Mouse (Mus musculus) T-cell, adult 2 months (primary cell): ENCODE results near the gene Cchcr1.
"Not testable (repeated sequence)": the region's sequence is repeated elsewhere in the genome, so short reads cannot be mapped to it uniquely, and the experiment has no call there.

ENCODE experiments used
- DNase-seq: peaks from one replicate; pipeline ENCODE4 v3.0.0; 2022; ENCODE audit warnings: low spot score

Gene Cchcr1

DNA sequence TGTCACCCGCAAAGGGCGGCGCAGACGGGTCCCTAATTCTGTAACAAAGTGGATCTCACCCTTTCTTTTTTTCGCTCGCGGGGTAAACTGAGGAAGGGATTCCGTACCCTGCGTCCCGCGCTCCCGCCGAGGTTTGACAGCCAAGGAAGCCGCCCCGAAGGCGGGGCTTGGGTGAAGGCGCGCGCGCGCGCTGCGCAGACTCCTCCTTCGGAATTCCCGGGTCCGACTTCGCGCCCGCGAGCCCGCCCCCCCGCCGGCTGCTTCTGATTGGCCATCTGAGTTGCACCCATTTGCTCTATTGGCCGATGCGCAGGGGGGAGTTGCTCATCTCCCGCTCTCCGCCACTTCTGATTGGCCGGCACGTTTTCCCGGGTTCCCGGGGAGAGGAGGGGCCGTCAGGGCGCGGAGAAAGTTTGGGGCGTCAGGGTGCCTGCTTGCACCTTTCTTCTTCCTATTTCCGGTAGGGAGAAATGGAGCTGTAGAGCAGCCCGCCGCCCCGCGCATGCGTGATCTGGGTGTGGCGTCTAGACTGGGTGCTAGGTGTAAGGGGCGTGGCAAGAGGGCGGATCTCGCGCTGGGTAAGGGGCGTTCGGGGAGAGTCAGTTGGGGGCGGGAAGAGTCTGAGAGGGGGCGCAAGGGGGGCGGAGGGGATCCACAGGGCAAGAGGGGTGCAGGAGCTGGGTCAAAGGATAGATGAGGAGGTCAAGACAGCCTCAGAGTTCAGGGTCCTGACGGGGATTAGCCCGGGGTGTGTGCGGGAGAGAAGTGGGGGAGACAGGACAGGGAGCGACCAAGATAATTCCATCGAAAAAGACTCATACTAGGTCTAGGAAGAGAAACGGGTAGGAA, at the start of gene Cchcr1, which contains the start of gene Tcf19:
Gene Cchcr1 (plus strand): TSS at position 449 of the 849 bp plus-strand sequence.
Gene Tcf19 (minus strand): TSS at position 173 of the 849 bp plus-strand sequence.
- peak; percentile 87 for DNase-seq

DNA sequence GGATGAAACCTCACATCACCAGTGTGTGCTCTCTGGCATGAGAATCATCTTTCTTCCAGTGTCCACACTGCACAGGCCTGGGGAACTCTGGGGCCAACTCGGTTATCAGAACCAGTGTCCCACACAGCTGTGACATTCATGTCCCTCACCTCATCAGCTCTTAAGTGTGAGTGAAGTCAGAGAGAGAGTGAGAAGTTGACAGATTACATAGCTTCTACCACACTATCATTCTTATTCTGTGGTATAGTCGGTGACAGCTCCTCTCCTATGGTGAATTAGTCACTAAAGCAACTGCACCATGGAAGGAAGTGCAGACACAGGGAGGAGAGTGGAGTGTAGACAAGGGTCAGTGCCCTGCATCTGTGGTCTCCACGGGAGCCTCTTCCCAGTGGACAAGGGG, 48.0 kb upstream of the Cchcr1 start:
- DNase-seq = not testable (repeated sequence)

DNA sequence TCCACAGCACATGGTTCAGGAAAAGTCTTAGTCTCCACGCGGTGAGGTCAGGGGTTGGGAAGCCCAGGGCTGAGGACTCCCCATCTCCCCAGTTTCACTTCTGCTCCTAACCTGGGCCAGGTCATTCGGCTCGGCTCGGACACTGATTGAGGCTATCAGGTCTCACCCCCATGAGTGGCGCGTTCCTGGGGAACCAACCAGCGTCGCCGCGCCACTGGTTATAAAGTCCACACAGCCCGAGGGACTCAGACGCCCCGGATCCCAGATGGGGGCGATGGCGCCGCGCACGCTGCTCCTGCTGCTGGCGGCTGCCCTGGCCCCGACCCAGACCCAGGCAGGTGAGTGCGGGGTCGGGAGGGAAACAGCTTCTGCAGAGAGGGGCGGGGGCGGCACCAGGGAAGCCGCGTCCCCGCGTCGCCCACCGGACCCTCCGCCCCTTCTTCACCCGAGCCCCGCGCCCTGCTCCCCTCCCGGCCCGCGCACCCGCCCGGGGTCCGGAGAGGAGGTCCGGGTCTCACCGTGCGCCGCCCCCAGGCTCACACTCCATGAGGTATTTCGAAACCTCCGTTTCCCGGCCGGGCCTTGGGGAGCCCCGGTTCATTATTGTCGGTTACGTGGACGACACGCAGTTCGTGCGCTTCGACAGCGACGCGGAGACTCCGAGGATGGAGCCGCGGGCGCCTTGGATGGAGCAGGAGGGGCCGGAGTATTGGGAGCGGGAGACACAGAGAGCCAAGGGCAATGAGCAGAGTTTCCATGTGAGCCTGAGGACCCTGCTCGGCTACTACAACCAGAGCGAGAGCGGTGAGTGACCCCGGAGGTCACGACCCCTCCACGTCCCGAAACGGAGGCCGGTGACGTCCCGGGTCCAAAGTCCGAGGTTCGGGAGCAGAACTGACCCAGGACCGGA, 46.8 kb upstream of the Cchcr1 start, which contains the start of gene H2-Q10:
Gene H2-Q10 (plus strand): TSS at position 248 of the 910 bp plus-strand sequence.
- DNase-seq = no peak

DNA sequence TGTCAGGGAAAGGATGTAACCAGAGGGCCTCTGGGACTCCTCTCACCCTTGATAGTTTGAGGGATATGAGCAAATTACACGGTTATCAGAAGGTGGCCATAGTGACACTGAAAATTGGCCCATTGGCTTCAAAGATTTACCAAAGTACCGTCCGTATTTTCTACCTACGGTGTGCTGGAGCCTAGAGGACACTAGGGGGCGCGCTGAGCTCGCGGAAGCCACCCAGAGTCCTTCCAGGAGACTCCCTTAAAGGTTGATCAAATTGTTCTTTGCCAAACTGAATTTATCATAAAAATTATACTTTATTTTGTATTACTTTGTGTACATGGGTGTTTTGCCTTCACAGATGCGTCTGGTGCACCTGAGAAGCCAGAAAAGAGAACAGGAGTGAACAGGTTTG, 32.8 kb upstream of the Cchcr1 start:
- peak; percentile 64 for DNase-seq

DNA sequence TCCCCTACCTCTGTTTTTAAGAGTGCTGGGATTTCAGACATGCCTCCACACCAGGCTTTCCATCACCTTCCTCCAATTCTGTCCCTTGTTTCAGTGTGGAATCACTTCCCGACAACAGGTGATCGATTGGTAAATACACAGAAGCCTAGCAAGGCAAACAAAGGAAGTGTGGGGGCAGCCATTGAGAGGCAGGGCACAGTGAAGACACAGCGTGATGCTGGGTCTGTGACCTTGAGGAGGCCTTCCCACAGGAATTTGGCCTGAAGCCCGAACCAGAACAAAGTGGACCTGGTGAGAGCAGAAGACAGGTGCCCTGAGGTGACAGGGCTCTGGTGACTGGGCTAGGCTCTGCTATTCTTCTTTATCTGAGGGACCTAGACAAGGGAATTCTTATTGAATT, 31.2 kb upstream of the Cchcr1 start:
- no peak for DNase-seq

DNA sequence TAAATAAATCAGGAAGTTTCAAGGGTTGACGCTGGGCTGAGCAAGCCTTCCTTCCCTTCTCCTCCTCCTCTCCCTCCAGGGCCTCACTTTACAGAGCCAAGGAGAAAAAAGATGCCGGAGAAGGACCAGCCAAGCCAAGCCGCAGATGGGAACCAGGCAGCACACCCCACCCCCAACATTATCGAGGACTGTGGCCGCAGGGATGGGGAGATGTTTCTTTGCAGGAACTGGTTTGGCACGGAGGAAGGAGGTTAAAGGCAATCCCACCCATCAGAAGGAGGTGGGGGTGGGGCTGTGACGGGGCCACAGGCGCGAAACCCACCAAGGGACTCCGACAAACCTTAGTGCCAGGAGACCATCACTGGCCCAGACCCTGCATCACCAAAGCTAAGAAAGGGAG, 30.2 kb upstream of the Cchcr1 start:
- DNase-seq = no peak

DNA sequence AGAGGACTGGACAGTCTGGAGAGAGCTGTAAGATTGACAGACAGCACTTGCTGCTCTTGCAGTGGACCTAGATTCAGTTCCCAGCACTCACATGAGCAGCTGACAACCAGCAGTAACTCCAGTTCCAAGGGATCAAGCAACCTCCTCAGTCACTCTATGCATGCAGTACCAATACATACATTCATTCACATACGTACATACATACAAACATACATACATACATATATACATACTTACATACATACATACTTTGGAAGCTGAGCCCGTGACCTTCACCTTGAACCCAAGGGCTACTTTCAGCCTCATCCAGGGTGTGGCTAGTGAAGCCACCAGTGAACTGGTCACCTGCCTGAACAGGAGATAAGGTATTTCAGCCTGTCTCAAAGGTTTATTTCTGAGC, 28.9 kb upstream of the Cchcr1 start:
- DNase-seq = no peak

DNA sequence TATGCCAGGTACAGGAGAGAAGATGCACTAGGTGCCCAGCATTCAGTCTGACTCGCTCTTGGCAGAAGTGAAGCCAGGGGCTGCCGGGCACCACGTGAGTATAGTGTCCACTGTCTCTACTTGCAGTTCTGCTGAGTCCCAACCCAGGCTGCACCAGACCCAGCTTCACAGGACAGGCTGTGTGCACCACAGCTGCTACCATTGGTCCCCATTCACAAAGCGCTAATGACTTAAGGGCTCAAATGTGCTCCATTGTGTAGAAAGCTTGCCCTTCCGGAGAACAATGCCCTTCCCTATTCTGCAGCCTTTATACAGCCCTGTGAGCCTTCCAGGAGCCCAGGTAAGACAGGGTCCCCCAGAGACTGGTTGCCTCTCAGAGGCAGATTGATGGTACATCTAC, 26.6 kb upstream of the Cchcr1 start:
- no peak for DNase-seq

DNA sequence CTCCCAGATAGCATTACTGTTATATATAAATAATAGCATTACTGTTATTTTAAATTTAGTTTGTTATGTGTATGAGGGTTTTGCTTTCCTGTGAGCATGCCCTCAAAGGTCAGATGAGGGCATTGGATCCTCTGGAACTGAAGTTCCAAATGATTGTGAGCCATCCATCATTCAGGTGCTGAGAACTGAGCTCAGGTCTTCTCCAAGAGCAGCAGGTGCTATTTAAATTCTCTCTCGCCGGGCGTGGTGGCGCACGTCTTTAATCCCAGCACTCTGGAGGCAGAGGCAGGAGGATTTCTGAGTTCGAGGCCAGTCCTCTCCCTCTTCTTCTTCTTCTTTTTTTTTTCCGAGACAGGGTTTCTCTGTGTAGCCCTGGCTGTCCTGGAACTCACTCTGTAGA, 19.8 kb upstream of the Cchcr1 start:
- no peak for DNase-seq

DNA sequence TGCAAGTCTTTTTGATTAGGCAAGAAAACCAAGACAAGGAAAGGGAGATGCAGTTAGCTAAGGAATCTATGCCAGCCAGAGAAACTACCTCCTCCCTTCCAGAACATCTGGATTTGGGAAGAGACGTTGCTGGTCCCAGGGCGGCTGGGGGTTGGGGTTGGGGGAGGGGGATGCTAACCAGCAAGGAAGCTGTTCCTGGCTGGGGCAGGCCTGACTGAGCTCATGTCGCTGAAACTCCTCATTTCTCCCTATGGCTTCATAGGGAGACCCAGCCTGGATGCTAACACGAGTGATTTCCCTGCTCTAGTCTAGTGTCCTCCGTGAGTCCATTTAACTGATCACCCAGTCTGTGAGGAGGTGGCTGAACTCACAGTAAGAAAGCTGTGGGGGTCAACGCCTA, 14.7 kb upstream of the Cchcr1 start:
- DNase-seq = no peak

DNA sequence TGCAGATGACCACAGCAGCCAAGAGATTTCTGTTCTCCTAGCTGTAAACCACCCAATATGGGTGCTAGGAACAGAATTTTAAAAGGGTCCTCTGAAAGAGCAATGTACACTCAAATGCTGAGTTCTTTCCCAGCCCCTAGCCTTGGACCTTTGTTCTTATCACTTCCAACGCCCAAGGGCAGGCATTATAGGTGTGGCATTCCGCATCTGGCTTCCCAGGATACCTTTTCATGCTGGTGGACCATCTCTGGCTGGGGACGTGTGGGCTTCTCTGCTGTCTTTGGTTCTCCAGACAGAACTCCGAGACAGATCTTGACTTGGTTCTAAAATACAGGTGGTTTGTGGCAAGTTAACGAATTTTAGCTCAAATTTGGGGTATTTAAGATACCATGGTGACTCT, 14.1 kb upstream of the Cchcr1 start:
- no peak for DNase-seq

DNA sequence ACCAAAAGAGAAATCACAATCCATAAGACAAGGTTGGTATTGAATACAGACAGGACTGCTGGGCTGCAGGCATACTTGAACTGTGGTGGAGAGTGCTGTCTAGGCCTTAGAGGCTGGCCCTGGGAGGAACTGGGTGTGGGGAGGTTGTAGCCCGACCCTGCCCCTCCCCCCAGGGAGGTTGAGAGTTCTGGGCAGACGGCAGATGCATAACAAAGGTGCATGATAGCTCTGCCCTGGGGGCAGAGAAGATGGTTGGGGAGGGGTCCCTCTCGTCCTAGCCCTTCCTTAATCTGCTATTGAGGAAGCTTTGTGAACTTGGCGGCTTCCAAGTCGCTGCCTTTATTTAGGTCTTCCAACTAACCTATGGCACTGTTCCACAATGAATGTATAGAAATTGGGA, 13.1 kb upstream of the Cchcr1 start:
- no peak for DNase-seq

DNA sequence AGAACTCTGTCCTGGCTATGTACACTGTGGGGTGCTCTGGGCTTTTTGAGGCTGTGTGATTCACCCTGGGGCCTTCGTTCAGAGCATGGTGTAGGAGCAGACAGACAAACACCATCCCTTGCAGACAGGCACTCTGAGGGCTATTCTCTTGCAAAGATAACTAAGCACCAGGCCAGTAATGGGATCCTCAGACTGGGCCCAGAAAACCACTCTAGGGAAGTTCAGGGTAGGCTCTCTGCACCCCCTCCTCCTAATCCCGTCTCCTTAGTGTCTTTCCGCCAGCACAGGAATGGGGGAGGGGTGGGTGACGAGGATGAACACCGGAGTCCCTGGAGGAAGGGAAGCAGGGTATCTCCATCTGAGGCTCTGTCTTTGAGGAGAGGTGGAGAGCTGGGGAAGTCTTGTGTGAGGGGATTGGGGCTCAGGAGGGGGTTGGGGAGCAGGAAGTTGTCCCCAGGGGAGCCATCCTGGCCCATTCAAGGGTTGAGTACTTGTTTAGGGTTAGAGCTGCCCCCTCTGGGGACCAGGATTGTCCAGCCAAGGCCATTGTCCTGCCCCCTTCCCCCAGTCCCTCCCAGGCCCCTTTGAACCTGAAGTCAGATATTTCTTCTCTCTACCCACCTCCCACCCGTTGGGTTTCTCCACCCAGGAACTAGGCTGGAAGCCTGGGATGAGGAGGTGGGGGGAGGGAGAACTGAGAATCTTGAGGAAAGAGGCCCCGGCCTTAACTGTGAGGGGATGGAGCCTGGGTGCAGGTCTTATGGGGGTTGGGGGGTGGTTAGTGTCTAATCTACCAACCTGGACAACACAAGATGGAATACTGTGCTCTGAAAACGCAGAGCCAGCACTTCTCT, 12.0 kb upstream of the Cchcr1 start:
- DNase-seq = no peak

DNA sequence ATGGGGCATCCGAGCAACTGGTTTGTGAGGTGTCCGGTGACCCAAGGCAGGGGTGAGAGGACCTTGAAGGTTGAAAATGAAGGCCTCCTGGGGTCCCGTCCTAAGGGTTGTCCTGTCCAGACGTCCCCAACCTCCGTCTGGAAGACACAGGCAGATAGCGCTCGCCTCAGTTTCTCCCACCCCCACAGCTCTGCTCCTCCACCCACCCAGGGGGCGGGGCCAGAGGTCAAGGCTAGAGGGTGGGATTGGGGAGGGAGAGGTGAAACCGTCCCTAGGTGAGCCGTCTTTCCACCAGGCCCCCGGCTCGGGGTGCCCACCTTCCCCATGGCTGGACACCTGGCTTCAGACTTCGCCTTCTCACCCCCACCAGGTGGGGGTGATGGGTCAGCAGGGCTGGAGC, 11.1 kb upstream of the Cchcr1 start, which contains the start of gene Pou5f1:
Gene Pou5f1 (plus strand): TSS at position 243 of the 400 bp plus-strand sequence.
- no peak for DNase-seq

DNA sequence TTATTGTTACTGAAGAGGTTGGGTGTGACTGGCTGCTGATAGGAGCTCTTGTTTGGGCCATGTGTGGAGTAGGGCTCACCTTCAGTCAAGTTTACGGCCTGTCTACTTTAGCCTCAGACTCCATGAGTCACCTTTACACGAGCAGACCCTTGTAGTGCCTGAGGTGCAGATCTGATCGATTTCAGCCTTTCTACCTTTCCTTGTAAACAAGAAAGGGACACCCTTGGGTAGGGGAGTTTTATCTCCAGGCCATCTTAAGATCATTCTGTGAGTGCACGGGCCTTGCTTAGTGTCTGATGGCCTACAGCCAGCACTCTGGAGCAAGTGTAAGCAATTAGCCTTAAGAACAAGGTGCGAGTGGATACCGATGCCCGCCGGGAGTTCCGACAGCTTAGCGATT, 10.0 kb upstream of the Cchcr1 start:
- DNase-seq = no peak

DNA sequence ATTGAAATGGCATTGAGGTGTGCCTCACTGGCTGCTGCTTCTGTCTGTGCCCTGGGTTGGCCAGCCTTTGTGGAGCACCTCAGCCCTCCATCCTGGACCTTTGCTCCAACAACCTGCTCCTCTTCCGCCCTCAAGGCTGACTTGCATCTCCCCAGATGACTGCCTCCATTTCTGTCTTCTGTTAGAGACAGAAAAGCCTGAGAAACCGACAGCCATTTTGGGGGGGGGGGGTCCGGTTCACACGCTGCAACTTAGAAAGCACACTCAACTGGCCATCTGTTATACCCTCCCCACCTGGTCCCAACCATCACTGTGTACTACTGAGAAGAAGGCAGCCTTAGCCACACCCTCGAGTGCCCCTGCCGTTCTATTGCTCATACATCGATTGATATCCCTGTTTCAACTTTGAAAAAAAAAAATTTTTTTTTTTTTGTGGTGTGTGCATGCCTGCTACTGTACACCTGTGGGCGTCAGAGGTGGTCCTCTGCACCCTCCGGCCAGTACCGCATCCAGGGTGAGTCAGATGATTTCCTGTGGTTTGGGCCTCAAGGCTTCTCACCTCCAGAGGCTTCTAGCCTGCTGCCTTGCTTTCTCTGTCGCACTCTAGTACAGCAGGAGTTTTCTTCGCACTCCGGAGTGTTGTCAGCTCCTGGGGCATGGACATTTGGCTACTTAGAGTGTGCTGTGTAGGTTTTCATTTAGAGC, 9.2 kb upstream of the Cchcr1 start:
- peak; percentile 57 for DNase-seq

DNA sequence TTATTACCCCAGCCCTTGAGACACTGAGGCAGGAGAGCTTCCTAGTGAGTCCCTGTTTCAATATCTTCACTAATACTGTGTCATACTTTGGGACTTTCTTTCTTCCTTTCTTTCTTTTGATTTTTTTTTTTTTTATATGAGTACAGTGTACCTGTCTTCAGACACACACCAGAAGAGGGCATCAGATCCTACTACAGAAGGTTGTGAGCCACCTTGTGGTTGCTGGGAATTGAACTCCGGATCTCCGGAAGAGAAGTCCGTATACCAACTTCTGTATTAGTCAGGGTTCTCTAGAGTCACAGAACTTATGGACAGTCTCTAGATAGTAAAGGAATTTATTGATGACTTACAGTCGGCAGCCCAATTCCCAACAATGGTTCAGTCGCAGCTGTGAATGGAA, 8.6 kb upstream of the Cchcr1 start:
- DNase-seq = not testable (repeated sequence)

DNA sequence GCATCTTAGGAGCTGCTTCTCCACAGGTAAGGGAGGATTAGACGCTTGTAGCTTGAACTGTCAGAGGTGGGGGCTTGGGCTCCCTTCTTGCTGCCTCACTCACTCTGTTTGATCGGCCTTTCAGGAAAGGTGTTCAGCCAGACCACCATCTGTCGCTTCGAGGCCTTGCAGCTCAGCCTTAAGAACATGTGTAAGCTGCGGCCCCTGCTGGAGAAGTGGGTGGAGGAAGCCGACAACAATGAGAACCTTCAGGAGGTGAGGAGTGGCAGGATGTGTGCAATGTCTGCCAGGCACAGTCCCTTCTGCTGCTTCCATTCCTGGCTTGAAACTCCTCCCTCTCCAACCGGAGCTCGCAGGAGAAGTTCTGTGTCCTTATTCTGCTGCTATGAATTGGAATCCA, 7.6 kb upstream of the Cchcr1 start:
- peak; percentile 56 for DNase-seq

DNA sequence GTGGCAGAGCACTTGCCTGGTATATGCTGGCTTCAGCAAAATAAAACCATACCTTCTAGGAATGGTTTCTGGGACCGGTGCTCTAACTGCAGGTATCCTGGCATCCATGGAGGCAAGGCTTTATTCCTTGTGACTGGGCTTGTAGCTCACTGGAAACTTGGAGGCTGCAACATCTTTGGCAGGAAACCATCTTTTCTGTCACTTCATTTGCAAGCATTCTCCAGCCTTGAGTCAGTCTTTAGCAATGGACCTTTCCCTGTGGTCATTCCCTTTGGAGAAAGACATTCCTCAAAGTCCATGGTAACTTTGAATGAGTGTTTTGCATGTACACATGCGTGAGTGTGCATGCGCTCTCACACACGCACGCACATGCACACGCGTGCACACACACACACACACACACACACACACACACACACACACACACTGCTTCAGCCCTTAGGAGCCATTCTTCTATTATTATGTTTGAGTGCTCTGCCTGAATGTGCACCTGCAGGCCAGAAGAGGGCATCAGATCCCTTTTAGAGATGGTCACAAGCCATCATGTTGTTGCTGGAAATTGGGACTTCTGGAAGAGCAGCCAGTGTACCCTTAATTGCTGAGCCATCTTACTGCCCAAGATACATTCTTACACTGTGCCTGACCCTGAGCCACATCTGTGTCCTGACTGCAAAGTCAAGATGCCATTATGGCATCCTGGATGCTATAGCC, 3.8 kb upstream of the Cchcr1 start:
- DNase-seq = no peak

DNA sequence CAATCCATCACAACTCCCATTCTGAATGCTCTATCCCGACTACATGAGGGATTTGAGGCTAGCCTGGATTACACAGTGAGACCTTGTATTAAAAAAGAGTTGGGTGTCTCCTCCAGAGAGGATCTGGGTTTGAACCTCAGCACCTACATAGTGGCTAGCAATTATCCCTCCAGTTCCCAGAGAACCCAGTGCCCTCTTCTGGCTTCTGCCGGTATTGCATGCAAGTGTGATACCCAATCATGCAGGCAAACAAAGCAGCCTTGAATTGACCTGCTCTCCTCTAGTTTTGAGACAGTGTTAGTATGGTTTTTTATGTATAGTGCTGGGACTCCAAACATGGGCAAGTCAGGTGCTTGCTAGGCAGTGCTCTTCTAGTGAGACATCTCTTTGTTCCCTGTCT, 3.0 kb upstream of the Cchcr1 start:
- DNase-seq = peak; percentile 57

DNA sequence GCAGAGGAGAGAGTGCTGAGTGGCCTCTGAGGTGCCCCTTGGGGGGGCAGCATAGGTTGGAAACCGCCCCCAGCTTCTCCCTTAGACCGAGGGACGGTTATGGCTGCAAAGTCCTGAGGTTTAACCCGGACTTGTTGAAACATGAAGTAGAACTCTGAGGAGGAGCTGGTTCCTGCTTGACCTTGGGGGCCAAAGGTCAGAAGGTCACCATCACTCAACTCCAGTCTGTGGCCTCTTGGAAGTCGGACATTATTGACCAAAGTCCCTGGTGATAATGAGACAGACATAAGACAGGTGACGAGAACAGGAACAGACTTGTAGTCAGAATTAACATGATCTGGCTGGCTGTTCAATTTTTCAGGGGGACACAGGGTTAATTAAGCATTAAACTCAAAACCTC, 2.1 kb upstream of the Cchcr1 start:
- no peak for DNase-seq
